Mouse (Mus musculus): ENCODE measurements around the gene 6030408B16Rik.

- TF ChIP-seq CTCF (conservative IDR thresholded peaks at IDR 0.05; ENCODE audit: insufficient read depth, insufficient read length, low read depth, low read length) (no peak), POLR2A (IDR thresholded peaks at IDR 0.05; ENCODE audit: low read depth, low read length) (no peak)
Observed at GRCm38 (mm10) chr15:101248029-101248710, 44.8 kb upstream of the 6030408B16Rik start.

All from kidney, adult 2 months (tissue).